Mouse (Mus musculus): ENCODE measurements around the gene Rita1. TPM values are rescaled to one million over a fixed set of nuclear protein-coding genes. Genes with fewer than 3 reads are reported as not detected.

The Rita1 gene
- polyA plus RNA-seq, 2 experiments, result 11.6 to 25.4 TPM

GRCm38 (mm10) chr5:120647361-120647760, 35.0 kb upstream of the Rita1 start:
- Histone ChIP-seq H3K27me3 (ENCODE audit: control insufficient read depth, insufficient read depth, low read length) (peaks cover 39% of the 10 kb centered on the region), H3K9ac (ENCODE audit: low read depth, low read length, severe bottlenecking) (no peak overlapping the region)
- WGBS, result 69% methylated on average over 4 of the region's 4 CpGs

DNA sequence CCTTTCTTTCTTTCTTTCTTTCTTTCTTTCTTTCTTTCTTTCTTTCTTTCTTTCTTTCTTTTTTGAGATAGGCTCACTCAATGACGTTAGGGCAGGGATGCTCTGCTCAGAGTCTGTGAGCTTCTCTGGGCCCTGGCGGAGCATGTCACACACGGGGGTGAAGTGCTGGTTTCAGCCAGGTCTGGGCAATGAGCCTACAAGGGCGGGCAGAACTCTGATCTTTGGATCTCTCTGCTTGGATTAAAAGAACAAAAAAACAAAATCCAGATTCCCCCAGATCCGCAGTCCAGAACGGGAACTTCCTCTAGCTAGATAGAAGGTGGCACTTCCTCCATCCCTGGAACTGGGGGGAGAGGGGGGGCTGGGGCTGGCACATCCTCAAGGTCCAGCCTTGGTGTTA, 33.5 kb upstream of the Rita1 start:
- Histone ChIP-seq H3K27ac (replicated peaks; ENCODE audit: low read depth, low read length) (no peak overlapping the region), H3K4me1 (ENCODE audit: control insufficient read depth, insufficient read depth, low read length) (peaks cover 3% of the 10 kb centered on the region; the same call in 1 of the 2 replicates), H3K27me3 (ENCODE audit: control insufficient read depth, insufficient read depth, low read length) (peaks cover 36% of the 10 kb centered on the region), H3K9ac (ENCODE audit: low read depth, low read length, severe bottlenecking) (no peak overlapping the region), H3K4me3 (replicated peaks; ENCODE audit: low read length) (no peak overlapping the region), H3K36me3 (ENCODE audit: control insufficient read depth, insufficient read depth, low read length) (no peaks in the 10 kb centered on the region), H3K9me3 (ENCODE audit: control insufficient read depth, low read length) (no peaks in the 10 kb centered on the region), H3K4me2 (replicated peaks; ENCODE audit: low read depth, low read length, severe bottlenecking) (no peak overlapping the region)
- 52% methylated on average over 6 of the region's 6 CpGs for WGBS
- no peak for TF ChIP-seq POLR2A (IDR thresholded peaks at IDR 0.05; ENCODE audit: borderline replicate concordance, extremely low read depth, insufficient read depth, insufficient read length)
- ATAC-seq (ENCODE audit: low FRiP score, low read depth), result no peak
- no peak for DNase-seq (ENCODE audit: low spot score)

More at GRCm38 (mm10) chr5:120647361-120647760, 35.0 kb upstream of the Rita1 start:
- no peak for TF ChIP-seq POLR2A (IDR thresholded peaks at IDR 0.05; ENCODE audit: borderline replicate concordance, extremely low read depth, insufficient read depth, insufficient read length)
- H3K4me3 ChIP-seq (replicated peaks; ENCODE audit: low read length), result no peak overlapping the region
- H3K4me2 ChIP-seq (replicated peaks; ENCODE audit: low read depth, low read length, severe bottlenecking), result no peak overlapping the region
- no peak for DNase-seq (ENCODE audit: low spot score)
- H3K9me3 ChIP-seq (ENCODE audit: control insufficient read depth, low read length), result no peaks in the 10 kb centered on the region
- H3K4me1 ChIP-seq (ENCODE audit: control insufficient read depth, insufficient read depth, low read length), result peaks cover 3% of the 10 kb centered on the region; the same call in 1 of the 2 replicates
- H3K27ac ChIP-seq (replicated peaks; ENCODE audit: low read depth, low read length), result no peak overlapping the region
- ATAC-seq (ENCODE audit: low FRiP score, low read depth), result no peak
- H3K36me3 ChIP-seq (ENCODE audit: control insufficient read depth, insufficient read depth, low read length), result no peaks in the 10 kb centered on the region

- no peak for TF ChIP-seq POLR2A (IDR thresholded peaks at IDR 0.05; ENCODE audit: borderline replicate concordance, extremely low read depth, insufficient read depth, insufficient read length)
- Histone ChIP-seq H3K9ac (ENCODE audit: low read depth, low read length, severe bottlenecking) (no peak overlapping the region), H3K27ac (replicated peaks; ENCODE audit: low read depth, low read length) (no peak overlapping the region), H3K9me3 (ENCODE audit: control insufficient read depth, low read length) (no peaks in the 10 kb centered on the region), H3K4me1 (ENCODE audit: control insufficient read depth, insufficient read depth, low read length) (peaks cover 3% of the 10 kb centered on the region; the same call in 1 of the 2 replicates), H3K4me3 (replicated peaks; ENCODE audit: low read length) (no peak overlapping the region), H3K4me2 (replicated peaks; ENCODE audit: low read depth, low read length, severe bottlenecking) (no peak overlapping the region), H3K36me3 (ENCODE audit: control insufficient read depth, insufficient read depth, low read length) (no peaks in the 10 kb centered on the region), H3K27me3 (ENCODE audit: control insufficient read depth, insufficient read depth, low read length) (peaks cover 21% of the 10 kb centered on the region)
- DNase-seq (ENCODE audit: low spot score) (no peak), ATAC-seq (ENCODE audit: low FRiP score, low read depth) (no peak)
- WGBS, result 73% methylated on average over 3 of the region's 3 CpGs
These were observed 31.8 kb upstream of the Rita1 start for GRCm38 (mm10) chr5:120644227-120644626.

- WGBS, result 68% methylated on average over 14 of the region's 14 CpGs
- Histone ChIP-seq H3K9me3 (ENCODE audit: control insufficient read depth, low read length) (no peaks in the 10 kb centered on the region), H3K27me3 (ENCODE audit: control insufficient read depth, insufficient read depth, low read length) (peaks cover 14% of the 10 kb centered on the region), H3K4me1 (ENCODE audit: control insufficient read depth, insufficient read depth, low read length) (peaks cover under 1% of the 10 kb centered on the region; the same call in 1 of the 2 replicates), H3K9ac (ENCODE audit: low read depth, low read length, severe bottlenecking) (no peak overlapping the region), H3K27ac (replicated peaks; ENCODE audit: low read depth, low read length) (no peak overlapping the region), H3K4me2 (replicated peaks; ENCODE audit: low read depth, low read length, severe bottlenecking) (no peak overlapping the region), H3K36me3 (ENCODE audit: control insufficient read depth, insufficient read depth, low read length) (no peaks in the 10 kb centered on the region), H3K4me3 (replicated peaks; ENCODE audit: low read length) (no peak overlapping the region)
- TF ChIP-seq POLR2A (IDR thresholded peaks at IDR 0.05; ENCODE audit: borderline replicate concordance, extremely low read depth, insufficient read depth, insufficient read length), result no peak
- DNase-seq (ENCODE audit: low spot score) (no peak), ATAC-seq (ENCODE audit: low FRiP score, low read depth) (no peak)
These were observed 31.1 kb upstream of the Rita1 start for GRCm38 (mm10) chr5:120643365-120644085.

- 89% methylated on average over 7 of the region's 7 CpGs for WGBS
- Histone ChIP-seq H3K4me1 (ENCODE audit: control insufficient read depth, insufficient read depth, low read length) (no peaks in the 10 kb centered on the region), H3K27ac (replicated peaks; ENCODE audit: low read depth, low read length) (no peak overlapping the region), H3K36me3 (ENCODE audit: control insufficient read depth, insufficient read depth, low read length) (no peaks in the 10 kb centered on the region), H3K4me3 (replicated peaks; ENCODE audit: low read length) (no peak overlapping the region), H3K4me2 (replicated peaks; ENCODE audit: low read depth, low read length, severe bottlenecking) (no peak overlapping the region), H3K9me3 (ENCODE audit: control insufficient read depth, low read length) (no peaks in the 10 kb centered on the region), H3K9ac (ENCODE audit: low read depth, low read length, severe bottlenecking) (no peak overlapping the region), H3K27me3 (ENCODE audit: control insufficient read depth, insufficient read depth, low read length) (no peaks in the 10 kb centered on the region)
- TF ChIP-seq POLR2A (IDR thresholded peaks at IDR 0.05; ENCODE audit: borderline replicate concordance, extremely low read depth, insufficient read depth, insufficient read length), result no peak
- no peak for ATAC-seq (ENCODE audit: low FRiP score, low read depth)
- DNase-seq (ENCODE audit: low spot score), result no peak
These were observed 27.7 kb upstream of the Rita1 start for GRCm38 (mm10) chr5:120640094-120640493.

Data from limb, embryonic 14.5 days (tissue).